Mouse (Mus musculus): Measurements from ENCODE around the gene Taar6.

DNA sequence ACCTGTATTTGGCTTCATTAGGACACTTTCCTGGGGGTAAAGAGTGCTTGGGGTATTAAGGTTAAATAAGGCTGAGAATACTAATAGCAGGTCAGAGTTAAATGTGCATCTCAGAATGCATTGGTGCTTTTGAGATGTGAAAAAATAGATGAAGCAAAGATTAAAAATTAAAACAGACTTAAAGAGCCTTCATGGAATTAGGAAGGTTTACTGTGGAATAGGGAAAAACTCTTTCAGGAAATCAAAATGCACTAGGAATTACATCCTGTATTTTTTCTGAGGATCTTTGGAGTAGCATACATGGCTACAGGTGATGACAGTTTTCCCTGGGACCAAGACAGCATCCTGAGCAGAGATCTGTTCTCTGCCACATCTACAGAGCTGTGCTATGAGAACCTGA, 41.5 kb upstream of the Taar6 start, which contains the start of gene Taar7d:
- TF ChIP-seq CTCF (IDR thresholded peaks at IDR 0.05 in 2 of 3, conservative IDR thresholded peaks at IDR 0.05 in 1 of 3; ENCODE audit: control insufficient read depth in 1 of 3, insufficient read depth in 1 of 3, low read depth in 2 of 3, low read length in 3 of 3, poor library complexity in 1 of 3, severe bottlenecking in 1 of 3) (no peak), ZC3H11A (IDR thresholded peaks at IDR 0.05; ENCODE audit: low read depth, low read length) (no peak), USF1 (IDR thresholded peaks at IDR 0.05; ENCODE audit: low read depth, low read length) (no peak)
